Mouse (Mus musculus): ENCODE results near the gene Aldh1a2.

Aldh1a2 gene

GRCm38 (mm10) chr9:71289810-71290209 is 74.2 kb downstream of the Aldh1a2 start:
- no peak for DNase-seq (ENCODE audit: low spot score)

DNA sequence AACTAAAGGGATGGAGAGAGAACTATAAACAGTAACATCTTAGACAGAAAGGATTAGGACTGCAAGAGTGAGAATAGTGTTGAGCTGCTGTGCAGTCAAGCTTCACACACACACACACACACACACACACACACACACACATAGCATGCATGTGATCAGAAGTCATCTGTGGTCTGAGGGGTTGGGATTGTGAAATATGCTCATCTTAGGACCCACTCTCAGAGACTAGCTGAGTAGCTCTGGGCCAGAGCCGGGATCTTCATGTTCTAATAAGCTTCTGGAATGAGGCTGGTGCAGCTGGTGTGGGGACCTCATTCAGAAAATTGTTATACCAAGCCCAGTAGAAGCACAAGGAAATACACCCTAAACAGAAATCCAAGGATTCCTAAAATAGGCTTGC is 75.1 kb downstream of the Aldh1a2 start:
- DNase-seq (ENCODE audit: low spot score) = no peak

- DNase-seq (ENCODE audit: low spot score) = no peak
Observed at GRCm38 (mm10) chr9:71295501-71295900, 79.9 kb downstream of the Aldh1a2 start.

- DNase-seq (ENCODE audit: low spot score) = no peak
Observed at GRCm38 (mm10) chr9:71303594-71303993, 88.0 kb downstream of the Aldh1a2 start.

DNA sequence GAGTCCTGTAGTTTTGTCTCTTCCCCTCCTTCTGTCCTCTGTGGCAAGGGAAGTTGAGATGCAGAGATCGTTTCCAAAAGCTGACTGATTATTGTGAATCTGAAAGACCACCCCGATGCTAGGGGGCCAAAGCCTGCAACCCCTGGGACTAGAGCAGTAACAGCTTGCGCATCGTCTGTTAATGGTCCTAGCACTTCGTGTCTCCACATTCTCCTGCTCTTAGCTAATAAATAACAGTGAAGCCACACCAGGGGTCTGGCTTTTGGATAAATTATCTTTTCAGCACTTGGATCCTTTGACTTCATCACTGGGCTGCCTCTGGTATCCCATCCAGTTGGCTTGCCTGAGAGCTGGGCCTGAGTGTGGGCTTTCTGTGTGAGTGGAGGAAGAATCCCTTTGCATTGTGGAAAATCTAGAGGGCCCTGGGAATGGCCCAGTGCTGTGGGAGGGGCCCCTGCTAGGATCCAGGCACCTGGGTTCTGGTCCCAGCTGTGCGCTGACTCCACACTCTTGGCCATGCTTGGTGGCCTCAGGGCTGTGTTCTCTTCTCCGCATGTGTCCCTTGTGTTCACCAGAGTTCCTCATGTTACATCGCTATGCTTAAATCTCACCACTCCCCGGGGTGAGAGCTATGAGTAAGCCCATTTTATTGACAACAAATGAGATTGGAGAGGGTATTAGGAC is 91.7 kb downstream of the Aldh1a2 start:
- DNase-seq (ENCODE audit: low spot score) = no peak

GRCm38 (mm10) chr9:71315960-71316359 is 100.4 kb downstream of the Aldh1a2 start:
- no peak for DNase-seq (ENCODE audit: low spot score)

DNA sequence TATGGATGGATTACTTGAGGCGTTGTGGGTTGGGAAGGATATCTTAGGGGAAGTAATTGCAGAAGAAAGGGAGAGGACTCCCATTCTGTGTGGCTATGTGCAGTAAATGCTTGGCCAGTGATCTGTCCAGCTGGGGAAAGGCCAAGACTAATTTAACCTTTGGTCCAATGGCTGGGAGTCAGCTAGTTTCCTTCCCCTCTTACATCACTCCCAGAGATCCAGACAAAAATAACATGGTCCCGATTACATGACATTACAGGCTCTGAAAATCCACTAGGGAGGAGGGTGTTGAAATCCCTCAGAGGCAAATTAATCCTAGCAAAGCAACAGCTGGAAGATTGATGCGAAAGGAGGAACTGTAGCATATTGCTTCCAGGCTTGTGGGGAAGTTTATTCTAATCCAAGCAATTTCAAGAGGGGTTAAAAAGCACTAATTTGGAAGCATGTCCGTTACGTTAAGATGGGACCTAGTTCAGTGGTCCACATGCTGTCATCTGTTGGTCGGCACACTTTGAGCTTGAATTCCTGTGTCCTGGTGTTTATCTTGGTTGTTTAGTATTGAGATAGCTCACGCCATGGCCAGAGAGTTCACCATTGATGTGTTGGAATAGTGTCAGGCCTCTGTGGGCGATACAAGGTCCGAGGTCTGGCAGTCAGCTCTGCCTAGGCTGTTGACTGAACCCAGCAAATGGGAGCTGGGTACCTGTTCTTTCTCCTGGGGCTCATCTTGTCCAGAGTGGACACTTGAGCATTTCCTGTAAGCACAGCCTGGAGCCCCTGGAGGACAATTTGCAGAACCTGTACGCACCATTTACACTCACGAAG is 101.7 kb downstream of the Aldh1a2 start:
- DNase-seq (ENCODE audit: low spot score) = peak; percentile 55

DNA sequence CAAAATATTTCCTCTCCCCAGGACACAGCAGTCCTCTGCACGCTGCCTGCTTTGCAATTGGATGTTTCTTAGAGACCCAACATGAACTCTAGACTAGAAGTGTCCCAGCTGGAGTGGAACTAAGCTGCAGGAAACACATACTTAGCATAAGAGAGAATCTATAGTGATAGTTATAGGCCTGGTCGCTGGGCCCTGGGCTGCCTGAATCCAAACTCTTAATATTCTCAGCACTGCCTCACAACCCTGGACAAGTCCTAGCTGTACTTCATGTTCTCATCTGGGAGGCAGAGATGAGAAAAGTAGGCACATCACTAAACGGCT is 102.3 kb downstream of the Aldh1a2 start:
- no peak for DNase-seq (ENCODE audit: low spot score)

GRCm38 (mm10) chr9:71319776-71320175 is 104.2 kb downstream of the Aldh1a2 start:
- no peak for DNase-seq (ENCODE audit: low spot score)

DNA sequence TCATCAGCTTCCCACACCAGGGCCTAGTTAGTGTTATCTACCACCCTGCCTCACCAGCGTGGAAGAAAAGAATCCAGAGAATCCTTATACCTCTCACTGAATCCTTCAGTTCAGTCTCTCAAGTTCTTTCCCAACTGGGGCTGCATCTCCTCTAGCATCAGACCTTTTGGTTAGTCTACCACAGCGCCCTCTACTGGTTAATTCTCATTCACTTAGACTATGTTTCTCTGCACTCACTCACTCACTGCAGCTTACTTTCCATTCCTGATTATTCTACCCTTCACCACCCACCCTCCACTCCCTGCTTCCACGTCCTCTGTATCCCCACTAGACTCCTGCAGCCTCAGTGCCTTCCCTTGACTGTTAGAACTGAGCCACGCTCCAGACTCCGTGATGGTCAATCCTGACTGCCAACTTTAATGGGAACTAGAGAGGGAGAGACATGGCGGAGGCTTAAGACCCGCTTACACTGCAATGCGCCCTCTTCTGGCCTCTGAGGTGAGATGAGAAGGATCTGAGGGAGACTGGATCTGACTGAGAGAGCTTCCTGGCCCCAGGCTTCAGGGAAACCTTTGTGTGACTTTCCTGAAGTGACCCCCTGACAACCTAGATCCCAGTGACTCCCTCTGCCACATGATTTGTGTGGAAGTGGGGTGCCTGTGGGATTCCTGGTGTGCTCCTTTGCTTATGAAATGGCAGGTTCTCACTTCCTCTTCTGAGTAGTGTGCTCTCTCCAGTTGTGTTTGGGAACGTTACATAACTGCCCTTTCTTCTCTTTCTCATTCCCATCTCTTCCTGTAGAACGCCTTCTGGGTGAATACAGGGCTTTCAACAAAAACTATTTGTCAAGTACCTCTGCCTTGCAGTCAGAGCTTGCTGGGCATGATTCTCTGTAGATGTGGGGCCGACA is 104.9 kb downstream of the Aldh1a2 start:
- no peak for DNase-seq (ENCODE audit: low spot score)

DNA sequence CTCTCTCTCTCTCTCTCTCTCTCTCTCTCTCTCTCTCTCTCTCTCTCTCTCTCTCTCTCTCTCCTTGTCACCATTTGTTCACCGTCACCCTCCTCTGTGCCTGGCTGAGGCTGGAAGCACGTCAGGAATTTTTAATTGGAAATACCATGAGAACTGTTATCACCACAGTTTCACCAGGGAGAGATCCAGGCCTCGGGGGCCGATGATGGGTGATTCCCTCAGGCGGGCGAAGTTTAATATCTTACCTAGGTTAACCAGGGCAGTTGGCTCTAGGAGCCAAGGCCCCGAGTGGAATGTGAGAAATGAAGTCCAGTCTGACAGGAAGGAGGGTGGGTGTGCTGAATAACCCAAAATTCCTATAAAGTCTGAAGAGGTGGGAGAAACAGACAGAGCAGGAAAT is 105.8 kb downstream of the Aldh1a2 start:
- DNase-seq (ENCODE audit: low spot score) = no peak

GRCm38 (mm10) chr9:71321871-71322270 is 106.3 kb downstream of the Aldh1a2 start:
- peak; percentile 21 for DNase-seq (ENCODE audit: low spot score)

- no peak for DNase-seq (ENCODE audit: low spot score)
Observed at GRCm38 (mm10) chr9:71323303-71323952, 107.8 kb downstream of the Aldh1a2 start.

GRCm38 (mm10) chr9:71324060-71324459 is 108.5 kb downstream of the Aldh1a2 start:
- no peak for DNase-seq (ENCODE audit: low spot score)

GRCm38 (mm10) chr9:71326261-71326660 is 110.7 kb downstream of the Aldh1a2 start:
- no peak for DNase-seq (ENCODE audit: low spot score)

DNA sequence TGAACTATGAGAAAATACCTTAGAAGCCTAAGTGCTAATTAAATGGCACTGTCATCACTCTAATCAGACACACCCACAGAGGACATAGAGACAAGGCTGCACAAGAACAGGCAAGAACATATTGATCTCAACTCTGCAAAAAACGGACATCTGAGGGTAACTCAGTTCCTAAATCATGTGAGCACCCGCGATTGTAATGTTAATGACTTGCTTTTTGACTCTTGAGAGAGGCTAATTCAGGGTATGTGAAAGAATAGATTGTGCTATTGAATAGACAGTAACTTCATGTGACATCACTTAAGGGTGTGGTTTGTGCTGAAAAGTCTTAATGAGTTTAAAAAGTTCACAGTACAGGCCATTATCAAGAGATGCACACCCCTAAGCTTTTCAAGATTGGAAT is 116.1 kb downstream of the Aldh1a2 start:
- DNase-seq (ENCODE audit: low spot score) = no peak

GRCm38 (mm10) chr9:71336674-71337073 is 121.1 kb downstream of the Aldh1a2 start:
- DNase-seq (ENCODE audit: low spot score) = no peak

GRCm38 (mm10) chr9:71337425-71337824 is 121.8 kb downstream of the Aldh1a2 start:
- no peak for DNase-seq (ENCODE audit: low spot score)

DNA sequence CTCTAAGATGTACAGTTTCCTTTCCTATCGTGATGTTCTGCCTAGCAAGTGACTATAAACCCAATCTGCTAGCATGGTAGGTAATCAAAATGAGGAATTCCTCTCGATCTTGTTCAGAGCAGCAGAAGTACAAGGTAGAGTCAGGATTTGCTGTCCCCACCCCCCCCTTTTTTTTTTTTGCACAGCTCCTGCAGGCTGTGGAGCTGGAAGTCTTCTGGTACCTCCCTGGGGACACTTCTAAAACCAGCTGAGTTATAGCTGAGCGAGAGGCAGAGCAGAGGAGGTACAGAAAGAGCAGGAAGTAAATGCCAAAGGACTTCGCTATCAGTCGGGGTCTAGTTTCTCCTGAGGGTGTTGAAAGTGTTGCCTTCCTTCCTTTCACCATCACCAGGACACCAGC is 124.5 kb downstream of the Aldh1a2 start:
- DNase-seq (ENCODE audit: low spot score) = no peak

Measured in lung, postnatal 25 days (tissue).